Mouse (Mus musculus) hindbrain, embryonic 11.5 days (tissue): ENCODE data around the gene Aurkb. TPM values are rescaled to one million over a fixed set of nuclear protein-coding genes. Genes with fewer than 3 reads are reported as not detected.

Experiments used
- ATAC-seq: fragments of 200-750 bp; cut with Nextera tagmentation; 2 replicates; pipeline ENCODE4 v1.8.0; 2017; ENCODE audit warnings: mild to moderate bottlenecking, moderate TSS enrichment, moderate library complexity; ENCODE audit not compliant: low FRiP score
- DNase-seq: peaks from one replicate; pipeline ENCODE4 v3.0.0-alpha.2; 2015; ENCODE audit warnings: low spot score
- H3K27ac ChIP-seq: fragments of 300-500 bp; sonication (generic); 2 replicates; pipeline ENCODE4 v1.5.1; 2014; ENCODE audit warnings: mild to moderate bottlenecking, low read depth, low read length
- H3K27me3 ChIP-seq: fragments of 300-500 bp; sonication (generic); 2 replicates; pipeline ENCODE4 v1.6.1; 2014; ENCODE audit warnings: mild to moderate bottlenecking, low read length, moderate library complexity, mixed read lengths; ENCODE audit not compliant: control insufficient read depth, insufficient read depth
- H3K36me3 ChIP-seq: fragments of 300-500 bp; sonication (generic); 2 replicates; pipeline ENCODE4 v1.6.1; 2014; ENCODE audit warnings: mild to moderate bottlenecking, low read length, moderate library complexity, mixed read lengths; ENCODE audit not compliant: control insufficient read depth, insufficient read depth
- H3K4me1 ChIP-seq: fragments of 300-500 bp; sonication (generic); replicated peaks from 2 replicates; pipeline ENCODE4 v1.6.1; 2014; ENCODE audit warnings: low read length, mixed read lengths; ENCODE audit not compliant: control insufficient read depth, insufficient read depth
- H3K4me2 ChIP-seq: fragments of 300-500 bp; sonication (generic); replicated peaks from 2 replicates; pipeline ENCODE4 v1.6.1; 2014; ENCODE audit warnings: mild to moderate bottlenecking, low read depth, low read length
- H3K4me3 ChIP-seq: fragments of 300-500 bp; sonication (generic); 2 replicates; pipeline ENCODE4 v1.5.1; 2014; ENCODE audit warnings: low read depth, low read length
- H3K9ac ChIP-seq: fragments of 300-500 bp; sonication (generic); 2 replicates; pipeline ENCODE4 v1.6.1; 2014; ENCODE audit warnings: low read depth, low read length
- H3K9me3 ChIP-seq: fragments of 300-500 bp; sonication (generic); 2 replicates; pipeline ENCODE4 v1.6.1; 2016; ENCODE audit warnings: low read length; ENCODE audit not compliant: control insufficient read depth
- WGBS: fragments of 180-500 bp; shearing (Covaris S2); extraction: QIAGEN DNeasy Blood & Tissue Kit; methylation state at CpG from one replicate; pipeline ENCODE4 v1.1.7; 2014; 5-methylcytosine and 5-hydroxymethylcytosine counted together
- polyA plus RNA-seq: library from polyadenylated mRNA; unstranded; fragments of >200 nt; fragmentation: Nextera tagmentation; extraction: Ambion mirVana; gene quantifications from 2 replicates; pipeline ENCODE4 v1.2.1, GENCODE M21; 2014

The Aurkb gene
- polyA plus RNA-seq, 1 experiment from 2014 or later = 131 TPM

- H3K4me2 ChIP-seq = peak overlapping the region; percentile 90
- peaks cover 32% of the 10 kb centered on the region for H3K4me1 ChIP-seq
- H3K4me3 ChIP-seq = peak overlapping the region; percentile 50
- 2% methylated on average over 23 of the region's 23 CpGs for WGBS
- peak; percentile 85 for DNase-seq
- no peaks in the 10 kb centered on the region for H3K36me3 ChIP-seq
- H3K27me3 ChIP-seq = no peaks in the 10 kb centered on the region
- no peaks in the 10 kb centered on the region for H3K9me3 ChIP-seq
- peak overlapping the region; percentile 35; the same call in 1 of the 2 replicates for H3K9ac ChIP-seq
- ATAC-seq = peak; percentile 18
- H3K27ac ChIP-seq = peak overlapping the region; percentile 61; the same call in 1 of the 2 replicates
These were observed 54.5 kb downstream of the Aurkb start for GRCm38 (mm10) chr11:69099915-69100345.

GRCm38 (mm10) chr11:69100639-69101360 lies 55.4 kb downstream of the Aurkb start:
- Histone ChIP-seq H3K9ac (no peak overlapping the region), H3K4me1 (peaks cover 32% of the 10 kb centered on the region), H3K9me3 (no peaks in the 10 kb centered on the region), H3K4me2 (no peak overlapping the region), H3K27me3 (no peaks in the 10 kb centered on the region), H3K36me3 (0 out of 2 replicates have a peak, but pooled peaks cover 2% of the 10 kb centered on the region), H3K4me3 (0 out of 2 replicates have a peak overlapping the region, but pooled peaks have one; percentile 50), H3K27ac (no peak overlapping the region)
- no peak for ATAC-seq
- 92% methylated on average over 20 of the region's 20 CpGs for WGBS
- DNase-seq = no peak

Other genes with a start within 250 kb of the Aurkb start
- 53.3 and 55.0 TPM in 2 replicates for gene Ndel1, start 173.8 kb upstream of the Aurkb start, polyA plus RNA-seq
- not detected in 2 replicates for gene Rnf222, start 157.1 kb upstream of the Aurkb start, polyA plus RNA-seq
- 839 and 854 TPM in 2 replicates for gene Rpl26, start 144.1 kb upstream of the Aurkb start, polyA plus RNA-seq
- 0.15 and 0.18 TPM in 2 replicates for gene Odf4, start 118.6 kb upstream of the Aurkb start, polyA plus RNA-seq
- gene Arhgef15, start 88.2 kb upstream of the Aurkb start, polyA plus RNA-seq = 4.9 and 5.5 TPM in 2 replicates
- 1.6 and 1.8 TPM in 2 replicates for gene Slc25a35, start 77.5 kb upstream of the Aurkb start, polyA plus RNA-seq
- gene Rangrf, start 70.5 kb upstream of the Aurkb start, polyA plus RNA-seq = 56.0 and 59.3 TPM in 2 replicates
- gene Pfas, start 37.2 kb upstream of the Aurkb start, polyA plus RNA-seq = 31.5 and 31.8 TPM in 2 replicates
- 48.7 and 59.5 TPM in 2 replicates for gene Ctc1, start 29.7 kb upstream of the Aurkb start, polyA plus RNA-seq
- 9.8 and 11.6 TPM in 2 replicates for gene Borcs6, start 14.1 kb downstream of the Aurkb start, polyA plus RNA-seq
- 52.4 and 54.6 TPM in 2 replicates for gene Tmem107, start 25.2 kb downstream of the Aurkb start, polyA plus RNA-seq
- gene Vamp2, start 42.8 kb downstream of the Aurkb start, polyA plus RNA-seq = 85.1 and 98.1 TPM in 2 replicates
- gene Per1, start 49.6 kb downstream of the Aurkb start, polyA plus RNA-seq = 5.6 and 7.4 TPM in 2 replicates
- 0.19 and 0.29 TPM in 2 replicates for gene Hes7, start 74.8 kb downstream of the Aurkb start, polyA plus RNA-seq
- gene 9130213A22Rik, start 76.9 kb downstream of the Aurkb start, polyA plus RNA-seq = 0.21 TPM in 1 of 2 replicates, not detected in the other
- 0.06 and 0.40 TPM in 2 replicates for gene Aloxe3, start 80.2 kb downstream of the Aurkb start, polyA plus RNA-seq
- 0.06 and 0.20 TPM in 2 replicates for gene Alox12b, start 111.3 kb downstream of the Aurkb start, polyA plus RNA-seq
- 0.04 TPM in 1 of 2 replicates, not detected in the other for gene Alox8, start 152.2 kb downstream of the Aurkb start, polyA plus RNA-seq
- 0.07 TPM in 1 of 2 replicates, not detected in the other for gene Gucy2e, start 191.4 kb downstream of the Aurkb start, polyA plus RNA-seq